Mouse (Mus musculus) embryonic facial prominence, embryonic 10.5 days (tissue): ENCODE results near the gene Tubgcp3. TPM values are rescaled to one million over a fixed set of nuclear protein-coding genes. Genes with fewer than 3 reads are reported as not detected.
"Not testable (repeated sequence)": the region's sequence is repeated elsewhere in the genome, so short reads cannot be mapped to it uniquely, and the experiment has no call there.

Experiments
- DNase-seq: peaks from one replicate; pipeline ENCODE4 v3.0.0-alpha.2; 2017; ENCODE audit warnings: low spot score
- H3K27ac ChIP-seq: fragments of 300-500 bp; sonication (generic); replicated peaks from 2 replicates; pipeline ENCODE4 v1.5.1; 2016; ENCODE audit warnings: mild to moderate bottlenecking
- H3K27me3 ChIP-seq: fragments of 300-500 bp; sonication (generic); replicated peaks from 2 replicates; pipeline ENCODE4 v1.6.1; 2016; ENCODE audit warnings: low read depth, mild to moderate bottlenecking; ENCODE audit not compliant: poor library complexity, severe bottlenecking
- H3K36me3 ChIP-seq: fragments of 300-500 bp; sonication (generic); replicated peaks from 2 replicates; pipeline ENCODE4 v1.6.1; 2016; ENCODE audit warnings: mild to moderate bottlenecking, moderate library complexity
- H3K4me1 ChIP-seq: fragments of 300-500 bp; sonication (generic); 2 replicates; pipeline ENCODE4 v1.6.1; 2016
- H3K4me3 ChIP-seq: fragments of 300-500 bp; sonication (generic); 2 replicates; pipeline ENCODE4 v1.5.1; 2016; ENCODE audit warnings: mild to moderate bottlenecking, moderate library complexity
- H3K9me3 ChIP-seq: fragments of 300-500 bp; sonication (generic); 2 replicates; pipeline ENCODE4 v1.6.1; 2016; ENCODE audit warnings: mild to moderate bottlenecking
- WGBS: fragments of 180-500 bp; shearing (Covaris S2); methylation state at CpG from one replicate; pipeline ENCODE4 v1.1.7; 2016; 5-methylcytosine and 5-hydroxymethylcytosine counted together
- polyA plus RNA-seq: library from polyadenylated mRNA; unstranded; fragments of >200 nt; fragmentation: Nextera tagmentation; extraction: Ambion mirVana; gene quantifications from 2 replicates; pipeline ENCODE4 v1.2.1, GENCODE M21; 2016

Tubgcp3 gene
- polyA plus RNA-seq, 1 experiment from 2014 or later = 56.3 TPM

DNA sequence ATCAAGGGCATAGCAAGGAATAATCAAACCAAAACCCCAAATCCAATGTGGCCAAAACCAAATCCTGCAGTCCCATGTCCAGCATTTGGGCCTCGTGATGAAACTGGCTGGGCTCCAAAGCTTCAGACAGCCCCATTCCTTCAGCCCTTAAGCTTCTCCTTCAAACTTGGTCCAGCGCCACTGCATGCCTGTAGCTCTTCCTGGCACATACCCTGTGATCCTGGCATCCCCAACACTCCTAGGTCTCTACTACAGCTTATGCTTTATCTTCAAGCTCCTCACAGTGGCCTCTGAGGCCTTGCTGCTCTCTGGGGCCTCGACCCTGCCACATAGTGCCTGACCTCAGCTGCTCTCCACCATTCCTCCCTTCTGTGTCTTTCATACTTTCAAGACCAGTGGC is 5.5 kb downstream of the Tubgcp3 start:
- WGBS = 88% methylated on average over 3 of the region's 3 CpGs
- not testable (repeated sequence) for DNase-seq, H3K9me3 ChIP-seq, H3K27ac ChIP-seq, H3K27me3 ChIP-seq, H3K4me3 ChIP-seq
- Histone ChIP-seq H3K4me1 (peaks cover 17% of the 10 kb centered on the region), H3K36me3 (peaks cover 30% of the 10 kb centered on the region)

DNA sequence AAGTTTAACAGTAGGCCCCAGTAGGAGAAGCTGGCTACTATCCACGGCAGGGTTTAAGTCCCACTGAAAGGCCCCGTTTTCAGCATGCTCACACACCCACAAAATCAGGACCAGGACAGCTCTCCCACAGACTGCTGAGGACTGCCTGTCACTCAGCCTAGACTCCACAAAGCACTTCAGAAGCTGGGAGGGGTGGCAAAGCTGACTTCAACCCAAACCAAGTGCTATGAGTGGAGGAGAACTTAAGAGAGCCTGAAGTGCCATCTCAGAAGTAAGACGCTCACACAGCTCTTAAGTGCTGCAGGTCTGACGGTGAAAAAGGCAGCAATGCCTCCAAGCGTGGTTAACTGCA is 9.0 kb downstream of the Tubgcp3 start:
- H3K27ac ChIP-seq = no peak overlapping the region
- H3K36me3 ChIP-seq = peaks cover 53% of the 10 kb centered on the region
- DNase-seq = no peak
- H3K4me1 ChIP-seq = peaks cover 7% of the 10 kb centered on the region; the same call in 1 of the 2 replicates
- no peaks in the 10 kb centered on the region for H3K9me3 ChIP-seq
- no peaks in the 10 kb centered on the region for H3K27me3 ChIP-seq
- H3K4me3 ChIP-seq = no peak overlapping the region
- WGBS = 85% methylated on average over 5 of the region's 5 CpGs

DNA sequence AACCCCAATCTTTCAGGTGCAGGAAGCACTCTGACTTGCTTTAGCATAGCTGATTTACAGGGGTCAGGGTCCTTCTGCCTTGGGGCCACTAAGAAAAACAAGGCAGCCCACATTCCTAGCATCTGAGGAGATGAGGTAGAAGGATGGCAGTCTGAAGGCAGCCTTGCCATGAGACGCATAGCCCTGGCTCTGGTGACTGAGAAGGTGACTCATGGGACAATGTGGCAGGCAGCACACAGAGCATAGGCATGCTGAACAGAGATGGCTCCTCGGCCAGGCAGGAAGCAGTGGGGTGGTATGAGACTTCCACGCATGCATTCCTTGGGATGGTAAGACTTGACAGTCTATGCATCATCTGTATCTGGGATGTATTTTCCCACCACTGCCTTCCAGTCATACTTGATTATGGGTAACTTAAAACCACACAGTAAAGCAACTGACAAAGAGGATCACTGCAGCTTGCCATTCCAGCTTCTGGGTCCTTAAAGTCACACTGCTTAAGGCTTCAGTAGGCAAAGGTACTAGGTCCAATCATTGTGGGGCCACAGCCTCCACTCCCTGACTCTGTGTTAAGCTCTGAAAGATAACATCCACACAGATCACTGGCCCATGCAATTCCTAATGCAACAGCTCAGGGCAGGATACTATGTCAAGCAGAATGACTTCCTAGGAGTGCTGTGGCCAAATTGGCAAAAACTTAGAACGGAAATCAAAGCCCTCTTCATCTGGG is 9.5 kb downstream of the Tubgcp3 start:
- H3K9me3 ChIP-seq = no peaks in the 10 kb centered on the region
- DNase-seq = no peak
- no peaks in the 10 kb centered on the region for H3K27me3 ChIP-seq
- WGBS = 87% methylated on average over 4 of the region's 4 CpGs
- H3K36me3 ChIP-seq = peaks cover 59% of the 10 kb centered on the region
- no peak overlapping the region for H3K4me3 ChIP-seq
- H3K27ac ChIP-seq = no peak overlapping the region
- H3K4me1 ChIP-seq = peaks cover 3% of the 10 kb centered on the region; the same call in 1 of the 2 replicates

DNA sequence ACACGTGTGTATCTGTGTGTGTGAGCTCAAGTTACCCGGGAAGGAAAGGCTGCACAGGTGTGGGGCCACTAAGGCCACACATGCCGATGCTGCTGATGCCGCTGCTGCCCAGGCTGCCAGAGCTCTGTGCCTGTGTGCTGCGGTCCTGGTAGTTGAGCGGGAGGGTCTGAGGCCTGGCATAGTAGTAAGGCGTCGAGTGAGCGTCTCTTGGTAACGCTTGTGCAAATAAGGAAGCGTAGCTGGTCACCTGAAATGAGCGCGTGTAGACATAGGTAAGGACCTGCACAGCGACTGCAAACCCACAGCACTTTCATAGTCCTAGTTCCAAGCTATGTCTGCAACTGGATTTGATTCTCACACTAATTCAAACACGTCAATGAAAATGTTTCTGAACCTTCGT is 14.6 kb downstream of the Tubgcp3 start:
- no peak overlapping the region for H3K4me3 ChIP-seq
- no peak overlapping the region for H3K27ac ChIP-seq
- no peaks in the 10 kb centered on the region for H3K27me3 ChIP-seq
- no peak for DNase-seq
- WGBS = 93% methylated on average over 16 of the region's 16 CpGs
- peaks cover 95% of the 10 kb centered on the region for H3K36me3 ChIP-seq
- H3K9me3 ChIP-seq = no peaks in the 10 kb centered on the region
- no peaks in the 10 kb centered on the region for H3K4me1 ChIP-seq

DNA sequence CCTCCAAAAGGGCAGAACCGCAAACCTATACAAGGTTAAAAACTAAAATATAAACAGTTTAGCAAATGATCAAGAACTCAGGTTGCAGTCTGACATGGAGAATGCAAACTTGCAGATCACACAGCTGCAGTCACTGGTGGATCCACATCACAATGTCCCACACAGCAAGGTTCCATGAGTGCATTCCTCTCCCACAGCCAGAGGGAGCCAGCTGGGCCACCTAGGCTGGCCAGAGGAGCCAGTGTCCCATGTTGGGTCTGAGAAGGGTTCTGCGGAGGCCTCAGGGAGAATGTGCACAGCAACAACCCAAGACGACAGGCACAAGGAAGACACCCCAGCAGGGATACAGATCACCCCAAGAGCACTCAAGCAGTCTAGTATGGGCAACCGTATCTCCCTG is 20.8 kb downstream of the Tubgcp3 start:
- H3K4me3 ChIP-seq = no peak overlapping the region
- no peaks in the 10 kb centered on the region for H3K27me3 ChIP-seq
- no peaks in the 10 kb centered on the region for H3K4me1 ChIP-seq
- no peak overlapping the region for H3K27ac ChIP-seq
- peaks cover 99% of the 10 kb centered on the region for H3K36me3 ChIP-seq
- WGBS = 89% methylated on average over 4 of the region's 4 CpGs
- no peak for DNase-seq
- no peaks in the 10 kb centered on the region for H3K9me3 ChIP-seq

DNA sequence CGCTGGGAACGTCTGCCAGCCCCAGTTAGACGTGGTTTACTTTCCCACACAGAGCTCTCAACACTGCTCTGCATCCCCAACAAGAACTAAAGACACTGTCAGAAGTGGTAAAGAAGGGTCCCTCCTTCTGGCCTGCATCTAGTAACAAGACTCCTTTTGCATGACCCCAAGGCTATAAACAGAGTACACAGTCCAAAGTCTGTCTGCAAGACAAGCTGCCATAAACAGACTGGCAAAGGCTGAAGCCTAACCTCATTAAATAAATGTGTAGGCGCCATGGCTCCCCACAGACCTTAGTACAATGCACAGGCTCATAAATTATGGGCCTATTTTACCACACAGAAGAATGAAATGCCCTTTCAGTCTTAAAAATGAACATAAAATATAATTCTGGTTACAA is 21.6 kb downstream of the Tubgcp3 start:
- no peak for DNase-seq
- peaks cover 99% of the 10 kb centered on the region for H3K36me3 ChIP-seq

DNA sequence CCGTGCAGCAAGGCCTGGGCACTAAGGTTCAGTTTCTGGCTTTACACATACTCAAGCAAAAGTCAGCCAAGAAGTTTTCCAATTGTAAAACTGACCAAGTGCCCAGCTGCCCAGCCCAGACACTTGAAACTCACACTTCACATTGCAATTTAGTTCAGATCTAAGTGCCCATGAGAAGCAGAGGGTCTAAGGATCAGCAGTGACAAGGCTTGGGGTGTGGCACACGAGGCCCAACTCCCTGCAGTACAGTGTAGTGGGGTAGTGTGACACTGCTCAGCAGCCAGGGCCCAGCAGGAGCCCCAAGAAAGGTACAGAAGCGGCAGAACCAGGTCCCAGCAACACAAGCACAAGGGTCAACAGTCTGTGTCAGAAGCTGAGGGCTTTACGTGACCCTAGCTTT is 23.1 kb downstream of the Tubgcp3 start:
- H3K36me3 ChIP-seq = peaks cover 99% of the 10 kb centered on the region
- H3K4me3 ChIP-seq = no peak overlapping the region
- 92% methylated on average over 4 of the region's 4 CpGs for WGBS
- DNase-seq = no peak
- no peaks in the 10 kb centered on the region for H3K27me3 ChIP-seq
- no peaks in the 10 kb centered on the region for H3K9me3 ChIP-seq
- H3K4me1 ChIP-seq = no peaks in the 10 kb centered on the region
- H3K27ac ChIP-seq = no peak overlapping the region

More for the DNA sequence above, 21.6 kb downstream of the Tubgcp3 start:
- Histone ChIP-seq H3K4me1 (no peaks in the 10 kb centered on the region), H3K27ac (no peak overlapping the region), H3K27me3 (no peaks in the 10 kb centered on the region), H3K9me3 (no peaks in the 10 kb centered on the region), H3K4me3 (no peak overlapping the region)
- 82% methylated on average over 4 of the region's 4 CpGs for WGBS

DNA sequence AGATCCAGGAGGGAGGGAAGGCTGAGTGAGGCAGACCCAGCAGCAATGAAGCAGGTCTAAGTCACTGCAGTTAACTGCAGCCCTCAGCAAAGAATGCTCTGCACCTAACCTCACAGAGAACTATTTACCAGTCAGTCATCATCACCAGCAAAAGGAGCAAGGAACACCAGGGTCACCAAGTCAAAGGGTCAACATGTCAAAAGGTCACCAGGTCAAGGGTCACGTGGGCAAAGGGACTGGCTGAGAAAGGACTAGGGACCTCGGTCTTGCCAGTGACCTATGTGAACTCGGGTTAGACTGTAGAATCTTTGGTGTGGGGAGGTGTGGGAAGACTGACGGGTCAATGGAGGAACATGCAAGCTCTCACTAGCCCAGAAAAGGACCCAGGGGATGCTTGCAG is 25.5 kb downstream of the Tubgcp3 start:
- H3K4me3 ChIP-seq = no peak overlapping the region
- no peaks in the 10 kb centered on the region for H3K27me3 ChIP-seq
- H3K4me1 ChIP-seq = no peaks in the 10 kb centered on the region
- WGBS = 52% methylated on average over 4 of the region's 4 CpGs
- peaks cover 85% of the 10 kb centered on the region for H3K36me3 ChIP-seq
- DNase-seq = no peak
- H3K27ac ChIP-seq = no peak overlapping the region
- no peaks in the 10 kb centered on the region for H3K9me3 ChIP-seq

DNA sequence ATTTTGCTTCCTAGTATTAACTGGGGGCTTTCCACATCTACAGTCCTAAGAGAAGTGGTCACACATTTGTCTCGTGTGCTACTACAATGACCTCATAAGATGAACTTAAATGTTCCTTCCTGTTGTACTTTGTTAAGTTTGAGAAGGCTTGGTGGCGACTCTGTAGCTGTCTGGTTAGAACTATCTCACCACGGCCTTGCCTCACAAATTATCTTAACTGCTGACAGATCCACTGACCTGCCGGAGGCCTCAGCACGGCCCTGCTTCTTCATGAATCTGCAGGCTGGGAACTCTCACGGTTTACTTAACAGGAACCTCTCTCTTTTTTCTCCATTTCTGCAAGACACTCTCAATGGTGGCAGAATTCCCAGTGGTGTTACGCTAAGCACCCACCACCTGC is 27.2 kb downstream of the Tubgcp3 start:
- Histone ChIP-seq H3K9me3 (no peaks in the 10 kb centered on the region), H3K27me3 (no peaks in the 10 kb centered on the region), H3K27ac (no peak overlapping the region), H3K36me3 (peaks cover 85% of the 10 kb centered on the region), H3K4me1 (no peaks in the 10 kb centered on the region), H3K4me3 (no peak overlapping the region)
- DNase-seq = no peak
- WGBS = 82% methylated on average over 7 of the region's 7 CpGs

DNA sequence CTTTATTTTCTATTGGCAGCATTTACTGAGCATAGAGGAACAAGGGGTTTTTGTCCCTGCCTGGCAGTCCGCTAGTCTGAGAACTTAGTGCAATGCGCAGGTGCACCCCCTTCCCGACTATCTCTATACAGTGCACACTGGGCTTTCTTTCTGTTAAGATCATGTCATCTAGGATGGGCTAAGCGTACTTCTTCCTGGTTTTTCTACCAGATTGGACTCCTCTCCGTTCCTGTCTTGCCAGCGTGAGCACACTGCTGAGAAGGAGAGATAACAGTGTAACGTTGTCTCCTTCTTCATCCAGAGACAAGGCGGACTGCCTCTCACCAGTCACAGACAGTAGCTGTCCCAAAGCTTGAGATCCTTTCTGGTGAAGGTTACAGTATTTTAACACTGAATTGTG is 27.7 kb downstream of the Tubgcp3 start:
- no peak overlapping the region for H3K4me3 ChIP-seq
- H3K9me3 ChIP-seq = no peaks in the 10 kb centered on the region
- H3K27me3 ChIP-seq = no peaks in the 10 kb centered on the region
- H3K36me3 ChIP-seq = peaks cover 85% of the 10 kb centered on the region
- H3K27ac ChIP-seq = no peak overlapping the region
- DNase-seq = no peak
- WGBS = 88% methylated on average over 8 of the region's 8 CpGs
- H3K4me1 ChIP-seq = no peaks in the 10 kb centered on the region

DNA sequence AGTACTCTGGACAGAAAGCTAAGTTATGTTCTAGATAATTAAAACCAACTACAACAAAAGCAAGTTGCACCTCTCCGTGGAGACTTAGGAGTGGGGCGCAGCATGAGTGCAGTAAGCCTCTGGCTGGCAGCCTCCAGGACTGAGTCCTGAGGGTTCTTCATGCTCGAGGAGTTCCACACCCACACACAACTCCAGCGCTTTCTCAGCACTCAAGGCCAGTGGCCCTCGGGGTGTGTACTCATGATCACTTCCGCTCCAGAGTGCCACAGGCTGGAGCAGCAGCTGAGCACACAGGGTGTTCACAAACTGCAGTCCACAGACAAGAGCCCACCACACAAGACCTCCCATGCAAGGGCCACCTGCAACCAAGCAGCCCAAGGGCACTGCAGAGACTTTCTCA is 30.5 kb downstream of the Tubgcp3 start:
- H3K27ac ChIP-seq = no peak overlapping the region
- H3K4me3 ChIP-seq = no peak overlapping the region
- H3K9me3 ChIP-seq = no peaks in the 10 kb centered on the region
- no peaks in the 10 kb centered on the region for H3K4me1 ChIP-seq
- 95% methylated on average over 6 of the region's 6 CpGs for WGBS
- H3K36me3 ChIP-seq = peaks cover 85% of the 10 kb centered on the region
- no peak for DNase-seq
- no peaks in the 10 kb centered on the region for H3K27me3 ChIP-seq

DNA sequence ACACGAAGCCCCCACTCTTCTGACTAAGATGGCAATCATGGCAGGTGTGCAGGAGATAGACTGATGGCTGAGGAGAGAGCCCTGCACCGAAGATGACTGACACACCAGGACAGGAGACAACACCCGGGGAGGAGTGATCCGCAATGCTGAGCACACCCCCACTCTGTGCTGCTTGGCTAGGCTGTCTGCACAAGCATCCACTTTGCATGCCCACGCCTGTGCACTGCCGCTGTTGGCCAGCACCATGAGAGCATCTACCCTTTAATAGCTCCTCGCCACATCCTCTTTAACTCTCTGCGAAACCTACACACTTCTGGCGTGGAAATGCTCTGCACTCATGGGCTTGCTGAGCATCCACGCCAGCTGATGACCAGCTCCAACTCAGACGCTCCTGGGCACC is 33.6 kb downstream of the Tubgcp3 start:
- no peak overlapping the region for H3K27ac ChIP-seq
- H3K27me3 ChIP-seq = no peaks in the 10 kb centered on the region
- WGBS = 92% methylated on average over 11 of the region's 11 CpGs
- H3K36me3 ChIP-seq = peaks cover 85% of the 10 kb centered on the region
- no peaks in the 10 kb centered on the region for H3K9me3 ChIP-seq
- DNase-seq = no peak
- H3K4me1 ChIP-seq = no peaks in the 10 kb centered on the region
- H3K4me3 ChIP-seq = no peak overlapping the region

DNA sequence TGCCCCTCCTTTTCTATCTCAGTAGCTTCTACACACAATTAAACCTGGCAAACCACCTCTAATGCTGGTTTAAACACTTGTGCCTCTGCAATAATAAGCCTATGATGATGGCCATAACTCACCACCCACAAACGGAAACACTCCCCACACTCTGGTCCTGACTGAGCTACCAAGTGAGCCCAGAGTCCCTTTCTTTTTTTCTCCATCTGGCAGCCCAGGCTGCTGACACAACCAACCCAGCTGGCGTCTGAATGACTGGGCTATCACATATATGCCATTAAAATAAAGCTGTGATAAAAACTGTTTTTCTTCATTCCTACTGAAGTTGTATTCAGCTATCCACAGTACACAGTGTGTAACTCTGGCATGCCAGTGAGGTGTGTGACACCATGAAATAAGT is 36.7 kb downstream of the Tubgcp3 start:
- no peaks in the 10 kb centered on the region for H3K9me3 ChIP-seq
- 94% methylated on average over 2 of the region's 2 CpGs for WGBS
- no peaks in the 10 kb centered on the region for H3K4me1 ChIP-seq
- peaks cover 97% of the 10 kb centered on the region for H3K36me3 ChIP-seq
- no peaks in the 10 kb centered on the region for H3K27me3 ChIP-seq
- DNase-seq = no peak
- H3K27ac ChIP-seq = no peak overlapping the region
- H3K4me3 ChIP-seq = no peak overlapping the region
